Comparison of ENCODE assay signal across 9 mouse cellular contexts in genomic region chr6:135827942-135828341, GRCm38 (mm10).
DNase-seq lines count a peak whose midpoint lies in the region; ATAC-seq and TF ChIP-seq lines count a peak whose summit lies in the region.
"Had no signal": no experiment of that assay in that cellular context is flagged by ENCODE, and none has a peak within 500 bp of the region (broad histone marks: within the 10 kb centered on the region; RNA-seq: fewer than 3 reads in every experiment).

No protein-coding gene starts in this region.

- TF ChIP-seq CTCF in heart, postnatal 0 days (IDR thresholded peaks at IDR 0.05; ENCODE audit: low read depth) = peak; percentile 83

- no peaks in the 10 kb centered on the region for H3K4me1 ChIP-seq in heart, postnatal 0 days (ENCODE audit: control insufficient read depth, insufficient read depth)

- H3K9me3 ChIP-seq in heart, postnatal 0 days (replicated peaks; ENCODE audit: control insufficient read depth, low read length) = no peaks in the 10 kb centered on the region

- TF ChIP-seq EP300 in heart, postnatal 0 days (IDR thresholded peaks at IDR 0.05; ENCODE audit: low read depth) = no peak

- no peak overlapping the region for H3K4me3 ChIP-seq in heart, postnatal 0 days (ENCODE audit: low read depth, low read length)

- H3K27ac ChIP-seq in heart, postnatal 0 days (ENCODE audit: low read depth) = no peak overlapping the region
- H3K27ac ChIP-seq: macrophage had no signal

- H3K4me2 ChIP-seq in heart, postnatal 0 days (ENCODE audit: low read depth, low read length) = no peak overlapping the region

- no peak overlapping the region for H3K9ac ChIP-seq in heart, postnatal 0 days (replicated peaks; ENCODE audit: low read depth, low read length)

- H3K27me3 ChIP-seq in heart, postnatal 0 days (ENCODE audit: control insufficient read depth, insufficient read depth, low read length) = no peaks in the 10 kb centered on the region
- H3K27me3 ChIP-seq in splenic B cell, adult 2 months (ENCODE audit: control insufficient read depth, insufficient read depth, low read length, poor library complexity, severe bottlenecking) = no peaks in the 10 kb centered on the region

- no peak for ATAC-seq in heart, postnatal 0 days (ENCODE audit: insufficient read depth, low read depth)

- WGBS in heart, postnatal 0 days = 18% methylated on average over 4 of the region's 4 CpGs

- peak; percentile 43 for DNase-seq in gastrocnemius, adult 18-20 months (ENCODE audit: low spot score)
- DNase-seq in gastrocnemius, adult 8-10 months (ENCODE audit: low spot score in 2 of 2) = no peak
- peak; percentile 45 for DNase-seq in right cerebral cortex, postnatal 14 days
- DNase-seq in right cerebral cortex, postnatal 36 days (ENCODE audit: low spot score in 2 of 2) = no peak
- DNase-seq in cerebellum, postnatal 25 days = peak; percentile 68 to 80
- DNase-seq in heart, postnatal 0 days (ENCODE audit: low spot score) = peak; percentile 45
- peak; percentile 18 to 36 for DNase-seq in lung, adult 18-20 months
- peak; percentile 2 for DNase-seq in splenic B cell, adult 2 months (ENCODE audit: low read depth, low spot score)

- H3K36me3 ChIP-seq in heart, postnatal 0 days (replicated peaks; ENCODE audit: control insufficient read depth, insufficient read depth, low read length) = no peaks in the 10 kb centered on the region
- no peaks in the 10 kb centered on the region for H3K36me3 ChIP-seq in splenic B cell, adult 2 months (ENCODE audit: control insufficient read depth, insufficient read depth, low read length, poor library complexity, severe bottlenecking)

Comparison
In these comparisons a context has a peak if more than half of its experiments do, and no peak if none do; other contexts are left out.
1. DNase-seq: peak in gastrocnemius, adult 18-20 months (single experiment), right cerebral cortex, postnatal 14 days (single experiment), cerebellum, postnatal 25 days (2 of 2), heart, postnatal 0 days (single experiment), lung, adult 18-20 months (2 of 2) and splenic B cell, adult 2 months (single experiment); none in gastrocnemius, adult 8-10 months (0 of 2) and right cerebral cortex, postnatal 36 days (0 of 2).